Mouse (Mus musculus): ENCODE measurements around the gene Lbhd1. TPM values are rescaled to one million over a fixed set of nuclear protein-coding genes. Genes with fewer than 3 reads are reported as not detected.

The Lbhd1 gene
- total and polyA plus RNA-seq, 2 experiments: 1.2 to 2.5 TPM

DNA sequence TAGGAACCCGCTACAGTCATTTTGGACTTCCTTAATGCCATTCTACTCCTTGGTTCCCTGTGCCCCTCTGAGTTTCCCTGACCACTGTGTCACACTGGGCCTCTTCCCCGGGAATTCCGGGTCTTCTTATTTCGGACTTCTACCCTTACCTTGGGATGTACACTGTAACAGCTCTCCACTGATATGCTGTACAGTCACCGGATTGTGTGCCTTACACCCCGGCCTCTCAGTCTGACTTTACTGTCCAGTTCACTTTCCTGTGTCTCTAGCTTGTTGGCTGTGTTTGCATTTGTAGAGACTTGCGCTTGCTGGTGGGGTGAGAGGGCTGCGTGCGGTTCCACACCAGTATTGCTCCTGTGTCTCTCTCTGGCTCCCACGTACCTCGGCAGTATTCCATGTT, 46.6 kb downstream of the Lbhd1 start:
- peak overlapping the region; percentile 96 for H3K9ac ChIP-seq (ENCODE audit: low read depth, low read length)
- H3K36me3 ChIP-seq (ENCODE audit: control insufficient read depth, insufficient read depth, low read length): peaks cover 10% of the 10 kb centered on the region; the same call in 1 of the 2 replicates
- H3K4me1 ChIP-seq (ENCODE audit: control insufficient read depth, insufficient read depth, low read length): peaks cover 9% of the 10 kb centered on the region
- TF ChIP-seq CTCF (IDR thresholded peaks at IDR 0.05; ENCODE audit: low read depth, low read length) (no peak), POLR2A (IDR thresholded peaks at IDR 0.05; ENCODE audit: extremely low read depth, insufficient read depth, low read length) (no peak)
- peak overlapping the region; percentile 82 for H3K4me3 ChIP-seq (ENCODE audit: insufficient read depth, low read depth, low read length)
- H3K79me2 ChIP-seq (ENCODE audit: control insufficient read depth, insufficient read depth, low read length): no peaks in the 10 kb centered on the region
- DNase-seq (ENCODE audit: extremely low read depth, low read depth, low spot score): no peak
- H3K27me3 ChIP-seq (ENCODE audit: control insufficient read depth, insufficient read depth, low read length): no peaks in the 10 kb centered on the region
- 1% methylated on average over 11 of the region's 11 CpGs for WGBS
- H3K27ac ChIP-seq (replicated peaks; ENCODE audit: insufficient read depth, low read depth, low read length): peak overlapping the region; percentile 80

DNA sequence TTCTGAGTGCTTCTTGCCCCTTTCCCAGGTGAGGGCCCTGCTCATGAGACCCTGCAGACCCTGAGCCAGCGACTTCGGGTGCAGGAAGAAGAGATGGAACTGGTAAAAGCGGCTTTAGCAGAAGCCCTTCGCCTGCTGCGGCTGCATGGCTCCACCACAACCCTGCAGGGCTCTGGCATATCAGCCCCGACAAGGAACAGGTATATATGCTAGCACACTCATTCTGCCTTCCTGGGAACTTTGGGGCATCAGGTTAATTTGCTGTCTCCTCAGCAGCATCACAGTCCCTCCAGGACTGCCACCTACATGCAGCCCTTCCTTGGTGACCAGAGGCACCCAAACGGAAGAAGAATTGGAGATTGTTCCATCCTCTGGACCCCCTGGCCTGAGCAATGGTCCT, 47.2 kb downstream of the Lbhd1 start:
- no peak overlapping the region for H3K9ac ChIP-seq (ENCODE audit: low read depth, low read length)
- no peak overlapping the region for H3K27ac ChIP-seq (replicated peaks; ENCODE audit: insufficient read depth, low read depth, low read length)
- TF ChIP-seq POLR2A (IDR thresholded peaks at IDR 0.05; ENCODE audit: extremely low read depth, insufficient read depth, low read length) (no peak), CTCF (IDR thresholded peaks at IDR 0.05; ENCODE audit: low read depth, low read length) (no peak)
- peaks cover 9% of the 10 kb centered on the region for H3K4me1 ChIP-seq (ENCODE audit: control insufficient read depth, insufficient read depth, low read length)
- no peaks in the 10 kb centered on the region for H3K79me2 ChIP-seq (ENCODE audit: control insufficient read depth, insufficient read depth, low read length)
- 84% methylated on average over 7 of the region's 7 CpGs for WGBS
- no peak overlapping the region for H3K4me3 ChIP-seq (ENCODE audit: insufficient read depth, low read depth, low read length)
- no peaks in the 10 kb centered on the region for H3K27me3 ChIP-seq (ENCODE audit: control insufficient read depth, insufficient read depth, low read length)
- DNase-seq (ENCODE audit: extremely low read depth, low read depth, low spot score): no peak
- peaks cover 13% of the 10 kb centered on the region; the same call in 1 of the 2 replicates for H3K36me3 ChIP-seq (ENCODE audit: control insufficient read depth, insufficient read depth, low read length)

DNA sequence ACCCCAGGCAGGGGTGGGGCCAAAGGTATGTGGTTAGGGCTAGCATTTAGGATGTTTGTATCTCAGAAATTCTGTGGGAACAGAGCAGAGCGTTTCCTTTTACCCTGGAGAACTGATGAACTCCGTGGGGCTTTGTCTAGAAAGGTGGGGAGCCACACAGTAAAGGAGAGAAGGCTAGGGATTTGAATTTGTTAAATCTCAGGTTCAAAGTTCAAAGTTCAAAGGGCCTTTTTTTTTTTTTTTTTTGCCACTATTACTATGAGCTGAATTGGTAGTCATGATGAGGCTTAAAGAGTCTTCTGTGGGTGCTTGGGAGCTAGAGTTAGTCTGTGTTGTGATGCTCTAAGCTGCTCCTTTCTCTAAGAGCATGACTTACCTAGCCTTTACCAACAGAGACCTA, 53.2 kb downstream of the Lbhd1 start:
- no peak overlapping the region for H3K4me3 ChIP-seq (ENCODE audit: insufficient read depth, low read depth, low read length)
- WGBS: 63% methylated on average over 2 of the region's 2 CpGs
- H3K27me3 ChIP-seq (ENCODE audit: control insufficient read depth, insufficient read depth, low read length): no peaks in the 10 kb centered on the region
- peak; percentile 57 for DNase-seq (ENCODE audit: extremely low read depth, low read depth, low spot score)
- peaks cover 14% of the 10 kb centered on the region; the same call in 1 of the 2 replicates for H3K36me3 ChIP-seq (ENCODE audit: control insufficient read depth, insufficient read depth, low read length)
- no peaks in the 10 kb centered on the region for H3K79me2 ChIP-seq (ENCODE audit: control insufficient read depth, insufficient read depth, low read length)
- H3K4me1 ChIP-seq (ENCODE audit: control insufficient read depth, insufficient read depth, low read length): peaks cover 5% of the 10 kb centered on the region; the same call in 1 of the 2 replicates
- no peak overlapping the region for H3K9ac ChIP-seq (ENCODE audit: low read depth, low read length)
- no peak overlapping the region for H3K27ac ChIP-seq (replicated peaks; ENCODE audit: insufficient read depth, low read depth, low read length)
- no peak for TF ChIP-seq CTCF (IDR thresholded peaks at IDR 0.05; ENCODE audit: low read depth, low read length)
- TF ChIP-seq POLR2A (IDR thresholded peaks at IDR 0.05; ENCODE audit: extremely low read depth, insufficient read depth, low read length): no peak

- H3K36me3 ChIP-seq (ENCODE audit: control insufficient read depth, insufficient read depth, low read length): peaks cover 8% of the 10 kb centered on the region
- no peak for TF ChIP-seq POLR2A (IDR thresholded peaks at IDR 0.05; ENCODE audit: extremely low read depth, insufficient read depth, low read length)
- TF ChIP-seq CTCF (IDR thresholded peaks at IDR 0.05; ENCODE audit: low read depth, low read length): no peak
- no peaks in the 10 kb centered on the region for H3K27me3 ChIP-seq (ENCODE audit: control insufficient read depth, insufficient read depth, low read length)
- no peak for DNase-seq (ENCODE audit: extremely low read depth, low read depth, low spot score)
- H3K4me1 ChIP-seq (ENCODE audit: control insufficient read depth, insufficient read depth, low read length): peaks cover 17% of the 10 kb centered on the region
- H3K79me2 ChIP-seq (ENCODE audit: control insufficient read depth, insufficient read depth, low read length): peaks cover 4% of the 10 kb centered on the region; the same call in 1 of the 2 replicates
- WGBS: 92% methylated on average over 15 of the region's 15 CpGs
- H3K9ac ChIP-seq (ENCODE audit: low read depth, low read length): no peak overlapping the region
- no peak overlapping the region for H3K27ac ChIP-seq (replicated peaks; ENCODE audit: insufficient read depth, low read depth, low read length)
- no peak overlapping the region for H3K4me3 ChIP-seq (ENCODE audit: insufficient read depth, low read depth, low read length)
Observed at GRCm38 (mm10) chr19:8940526-8941133, 57.1 kb downstream of the Lbhd1 start.

DNA sequence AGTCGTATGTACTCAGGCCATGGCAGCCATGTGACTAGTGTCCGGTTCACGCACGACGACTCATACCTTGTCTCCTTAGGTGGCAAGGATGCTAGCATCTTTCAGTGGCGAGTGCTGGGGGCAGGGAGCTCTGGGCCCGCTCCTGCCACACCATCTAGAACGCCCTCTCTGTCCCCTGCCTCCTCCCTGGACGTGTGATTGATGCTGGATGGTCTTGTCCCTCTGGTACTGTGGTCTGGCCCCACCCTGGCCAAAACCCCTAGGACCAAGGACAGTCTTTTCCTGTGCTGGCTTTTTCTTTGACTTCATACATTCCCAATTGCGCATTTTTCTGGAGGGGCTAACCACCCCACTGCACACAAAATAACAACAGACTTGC, 57.6 kb downstream of the Lbhd1 start:
- Histone ChIP-seq H3K4me3 (ENCODE audit: insufficient read depth, low read depth, low read length) (no peak overlapping the region), H3K79me2 (ENCODE audit: control insufficient read depth, insufficient read depth, low read length) (peaks cover 4% of the 10 kb centered on the region; the same call in 1 of the 2 replicates), H3K27ac (replicated peaks; ENCODE audit: insufficient read depth, low read depth, low read length) (no peak overlapping the region), H3K9ac (ENCODE audit: low read depth, low read length) (no peak overlapping the region), H3K4me1 (ENCODE audit: control insufficient read depth, insufficient read depth, low read length) (peaks cover 17% of the 10 kb centered on the region), H3K36me3 (ENCODE audit: control insufficient read depth, insufficient read depth, low read length) (peaks cover 12% of the 10 kb centered on the region), H3K27me3 (ENCODE audit: control insufficient read depth, insufficient read depth, low read length) (no peaks in the 10 kb centered on the region)
- TF ChIP-seq CTCF (IDR thresholded peaks at IDR 0.05; ENCODE audit: low read depth, low read length): no peak
- no peak for TF ChIP-seq POLR2A (IDR thresholded peaks at IDR 0.05; ENCODE audit: extremely low read depth, insufficient read depth, low read length)
- no peak for DNase-seq (ENCODE audit: extremely low read depth, low read depth, low spot score)
- 74% methylated on average over 10 of the region's 10 CpGs for WGBS

GRCm38 (mm10) chr19:8941515-8942217, 58.1 kb downstream of the Lbhd1 start, which contains the start of gene Mta2:
Gene Mta2, plus strand, starts transcription at chr19:8941875.
- peak within 1 kb of the TSS; percentile 78 for H3K4me3 ChIP-seq (ENCODE audit: insufficient read depth, low read depth, low read length)
- H3K4me1 ChIP-seq (ENCODE audit: control insufficient read depth, insufficient read depth, low read length): peaks cover 17% of the 10 kb centered on the region
- TF ChIP-seq CTCF (IDR thresholded peaks at IDR 0.05; ENCODE audit: low read depth, low read length) (no peak), POLR2A (IDR thresholded peaks at IDR 0.05; ENCODE audit: extremely low read depth, insufficient read depth, low read length) (peak; percentile 63; the same call in 1 of the 2 replicates)
- 2% methylated on average over 64 of the region's 64 CpGs for WGBS
- H3K36me3 ChIP-seq (ENCODE audit: control insufficient read depth, insufficient read depth, low read length): peaks cover 16% of the 10 kb centered on the region
- peak; percentile 85 for DNase-seq (ENCODE audit: extremely low read depth, low read depth, low spot score)
- no peaks in the 10 kb centered on the region for H3K27me3 ChIP-seq (ENCODE audit: control insufficient read depth, insufficient read depth, low read length)
- H3K27ac ChIP-seq (replicated peaks; ENCODE audit: insufficient read depth, low read depth, low read length): peak within 1 kb of the TSS; percentile 91
- H3K79me2 ChIP-seq (ENCODE audit: control insufficient read depth, insufficient read depth, low read length): peaks cover 4% of the 10 kb centered on the region; the same call in 1 of the 2 replicates
- H3K9ac ChIP-seq (ENCODE audit: low read depth, low read length): peak within 1 kb of the TSS; percentile 89

Other genes with a start within 250 kb of the Lbhd1 start
Only the 30 nearest of the 32 such genes appear.
- 30.2 and 37.6 TPM in 2 replicates for gene Slc3a2, start 160.4 kb upstream of the Lbhd1 start, total RNA-seq (2014; rRNA removed)
- gene Slc3a2, start 160.4 kb upstream of the Lbhd1 start, polyA plus RNA-seq (2012; rRNA removed): 62.9 and 71.6 TPM in 2 replicates
- gene Wdr74, start 147.9 kb upstream of the Lbhd1 start, total RNA-seq (2014; rRNA removed): 12.5 and 16.6 TPM in 2 replicates
- gene Wdr74, start 147.9 kb upstream of the Lbhd1 start, polyA plus RNA-seq (2012; rRNA removed): 23.8 and 28.9 TPM in 2 replicates
- gene 1700092M07Rik, start 143.0 kb upstream of the Lbhd1 start, total RNA-seq (2014; rRNA removed): 0.83 TPM in 1 of 2 replicates, not detected in the other
- gene 1700092M07Rik, start 143.0 kb upstream of the Lbhd1 start, polyA plus RNA-seq (2012; rRNA removed): not detected in 2 replicates
- 43.5 and 46.8 TPM in 2 replicates for gene Stx5a, start 142.3 kb upstream of the Lbhd1 start, total RNA-seq (2014; rRNA removed)
- 42.0 and 62.1 TPM in 2 replicates for gene Stx5a, start 142.3 kb upstream of the Lbhd1 start, polyA plus RNA-seq (2012; rRNA removed)
- 16.2 and 22.3 TPM in 2 replicates for gene Nxf1, start 126.7 kb upstream of the Lbhd1 start, total RNA-seq (2014; rRNA removed)
- 27.3 and 43.1 TPM in 2 replicates for gene Nxf1, start 126.7 kb upstream of the Lbhd1 start, polyA plus RNA-seq (2012; rRNA removed)
- 50.3 and 66.9 TPM in 2 replicates for gene Tmem223, start 112.7 kb upstream of the Lbhd1 start, total RNA-seq (2014; rRNA removed)
- gene Tmem223, start 112.7 kb upstream of the Lbhd1 start, polyA plus RNA-seq (2012; rRNA removed): 93.1 and 122 TPM in 2 replicates
- gene Tmem179b, start 109.3 kb upstream of the Lbhd1 start, total RNA-seq (2014; rRNA removed): 28.4 and 29.8 TPM in 2 replicates
- 68.8 and 85.1 TPM in 2 replicates for gene Tmem179b, start 109.3 kb upstream of the Lbhd1 start, polyA plus RNA-seq (2012; rRNA removed)
- 4.7 and 5.2 TPM in 2 replicates for gene Taf6l, start 97.3 kb upstream of the Lbhd1 start, total RNA-seq (2014; rRNA removed)
- gene Taf6l, start 97.3 kb upstream of the Lbhd1 start, polyA plus RNA-seq (2012; rRNA removed): 5.1 and 5.3 TPM in 2 replicates
- 25.2 and 26.6 TPM in 2 replicates for gene Polr2g, start 85.2 kb upstream of the Lbhd1 start, total RNA-seq (2014; rRNA removed)
- 12.9 and 13.2 TPM in 2 replicates for gene Polr2g, start 85.2 kb upstream of the Lbhd1 start, polyA plus RNA-seq (2012; rRNA removed)
- gene Zbtb3, start 81.2 kb upstream of the Lbhd1 start, total RNA-seq (2014; rRNA removed): 0.20 and 0.37 TPM in 2 replicates
- 0.31 and 0.43 TPM in 2 replicates for gene Zbtb3, start 81.2 kb upstream of the Lbhd1 start, polyA plus RNA-seq (2012; rRNA removed)
- 15.6 and 18.5 TPM in 2 replicates for gene Ttc9c, start 64.4 kb upstream of the Lbhd1 start, total RNA-seq (2014; rRNA removed)
- gene Ttc9c, start 64.4 kb upstream of the Lbhd1 start, polyA plus RNA-seq (2012; rRNA removed): 8.1 and 8.3 TPM in 2 replicates
- gene Hnrnpul2, start 63.7 kb upstream of the Lbhd1 start, total RNA-seq (2014; rRNA removed): 19.5 and 19.6 TPM in 2 replicates
- gene Hnrnpul2, start 63.7 kb upstream of the Lbhd1 start, polyA plus RNA-seq (2012; rRNA removed): 11.2 and 11.6 TPM in 2 replicates
- gene AC129217.1, start 54.0 kb upstream of the Lbhd1 start, total RNA-seq (2014; rRNA removed): 6.1 and 8.2 TPM in 2 replicates
- gene AC129217.1, start 54.0 kb upstream of the Lbhd1 start, polyA plus RNA-seq (2012; rRNA removed): 1.7 TPM in 1 of 2 replicates, not detected in the other
- 27.7 and 30.5 TPM in 2 replicates for gene Bscl2, start 46.3 kb upstream of the Lbhd1 start, total RNA-seq (2014; rRNA removed)
- 131 and 137 TPM in 2 replicates for gene Bscl2, start 46.3 kb upstream of the Lbhd1 start, polyA plus RNA-seq (2012; rRNA removed)
- not detected in 2 replicates for gene Gng3, start 44.5 kb upstream of the Lbhd1 start, total RNA-seq (2014; rRNA removed)
- gene Gng3, start 44.5 kb upstream of the Lbhd1 start, polyA plus RNA-seq (2012; rRNA removed): 0.05 TPM in 1 of 2 replicates, not detected in the other
- gene Lrrn4cl, start 33.0 kb upstream of the Lbhd1 start, total RNA-seq (2014; rRNA removed): 0.07 and 0.09 TPM in 2 replicates
- gene Lrrn4cl, start 33.0 kb upstream of the Lbhd1 start, polyA plus RNA-seq (2012; rRNA removed): 0.06 and 0.07 TPM in 2 replicates
- 82.7 and 88.4 TPM in 2 replicates for gene Ubxn1, start 12.2 kb upstream of the Lbhd1 start, total RNA-seq (2014; rRNA removed)
- gene Ubxn1, start 12.2 kb upstream of the Lbhd1 start, polyA plus RNA-seq (2012; rRNA removed): 128 and 133 TPM in 2 replicates
- gene Uqcc3, start 2.8 kb upstream of the Lbhd1 start, total RNA-seq (2014; rRNA removed): 21.3 and 27.7 TPM in 2 replicates
- 32.6 and 38.8 TPM in 2 replicates for gene Uqcc3, start 2.8 kb upstream of the Lbhd1 start, polyA plus RNA-seq (2012; rRNA removed)
- gene Gm49403, start 198 bp downstream of the Lbhd1 start, total RNA-seq (2014; rRNA removed): not detected in 2 replicates
- gene Gm49403, start 198 bp downstream of the Lbhd1 start, polyA plus RNA-seq (2012; rRNA removed): not detected in 2 replicates
- gene 1810009A15Rik, start 5.1 kb downstream of the Lbhd1 start, total RNA-seq (2014; rRNA removed): 23.5 and 34.0 TPM in 2 replicates
- gene 1810009A15Rik, start 5.1 kb downstream of the Lbhd1 start, polyA plus RNA-seq (2012; rRNA removed): 10.8 and 13.6 TPM in 2 replicates
- gene Gm49416, start 5.2 kb downstream of the Lbhd1 start, total RNA-seq (2014; rRNA removed): 3.4 TPM in 1 of 2 replicates, not detected in the other
- gene Gm49416, start 5.2 kb downstream of the Lbhd1 start, polyA plus RNA-seq (2012; rRNA removed): 1.1 TPM in 1 of 2 replicates, not detected in the other
- gene Ints5, start 9.3 kb downstream of the Lbhd1 start, total RNA-seq (2014; rRNA removed): 3.8 and 5.6 TPM in 2 replicates
- 13.2 and 15.9 TPM in 2 replicates for gene Ints5, start 9.3 kb downstream of the Lbhd1 start, polyA plus RNA-seq (2012; rRNA removed)
- gene Ganab, start 14.3 kb downstream of the Lbhd1 start, total RNA-seq (2014; rRNA removed): 111 and 132 TPM in 2 replicates
- 127 and 140 TPM in 2 replicates for gene Ganab, start 14.3 kb downstream of the Lbhd1 start, polyA plus RNA-seq (2012; rRNA removed)
- gene B3gat3, start 36.6 kb downstream of the Lbhd1 start, total RNA-seq (2014; rRNA removed): 16.8 and 22.6 TPM in 2 replicates
- gene B3gat3, start 36.6 kb downstream of the Lbhd1 start, polyA plus RNA-seq (2012; rRNA removed): 88.7 and 101 TPM in 2 replicates
- gene Rom1, start 45.6 kb downstream of the Lbhd1 start, total RNA-seq (2014; rRNA removed): 1.7 and 2.3 TPM in 2 replicates
- 5.0 and 7.8 TPM in 2 replicates for gene Rom1, start 45.6 kb downstream of the Lbhd1 start, polyA plus RNA-seq (2012; rRNA removed)
- 7.4 and 7.9 TPM in 2 replicates for gene Eml3, start 45.8 kb downstream of the Lbhd1 start, total RNA-seq (2014; rRNA removed)
- gene Eml3, start 45.8 kb downstream of the Lbhd1 start, polyA plus RNA-seq (2012; rRNA removed): 20.2 and 26.2 TPM in 2 replicates
- gene Mta2, start 58.1 kb downstream of the Lbhd1 start, total RNA-seq (2014; rRNA removed): 25.6 and 27.1 TPM in 2 replicates
- 11.2 and 12.1 TPM in 2 replicates for gene Mta2, start 58.1 kb downstream of the Lbhd1 start, polyA plus RNA-seq (2012; rRNA removed)
- 6.0 and 6.2 TPM in 2 replicates for gene Tut1, start 70.1 kb downstream of the Lbhd1 start, total RNA-seq (2014; rRNA removed)
- 9.6 and 14.6 TPM in 2 replicates for gene Tut1, start 70.1 kb downstream of the Lbhd1 start, polyA plus RNA-seq (2012; rRNA removed)
- gene Eef1g, start 83.3 kb downstream of the Lbhd1 start, total RNA-seq (2014; rRNA removed): 101 and 117 TPM in 2 replicates
- gene Eef1g, start 83.3 kb downstream of the Lbhd1 start, polyA plus RNA-seq (2012; rRNA removed): 99.1 and 107 TPM in 2 replicates
- 10.3 and 10.9 TPM in 2 replicates for gene Ahnak, start 105.6 kb downstream of the Lbhd1 start, total RNA-seq (2014; rRNA removed)
- 0.90 and 1.2 TPM in 2 replicates for gene Ahnak, start 105.6 kb downstream of the Lbhd1 start, polyA plus RNA-seq (2012; rRNA removed)